Mouse (Mus musculus) adrenal gland, adult (tissue): ENCODE measurements around the gene Litaf.

Source experiments
- DNase-seq, 2 experiments: peaks; one replicate each; pipeline ENCODE4 v3.0.0; 2022 to 2023; ENCODE audit warnings: low spot score in 1 of 2; ENCODE audit not compliant: inconsistent age in 2 of 2

Gene Litaf

DNA sequence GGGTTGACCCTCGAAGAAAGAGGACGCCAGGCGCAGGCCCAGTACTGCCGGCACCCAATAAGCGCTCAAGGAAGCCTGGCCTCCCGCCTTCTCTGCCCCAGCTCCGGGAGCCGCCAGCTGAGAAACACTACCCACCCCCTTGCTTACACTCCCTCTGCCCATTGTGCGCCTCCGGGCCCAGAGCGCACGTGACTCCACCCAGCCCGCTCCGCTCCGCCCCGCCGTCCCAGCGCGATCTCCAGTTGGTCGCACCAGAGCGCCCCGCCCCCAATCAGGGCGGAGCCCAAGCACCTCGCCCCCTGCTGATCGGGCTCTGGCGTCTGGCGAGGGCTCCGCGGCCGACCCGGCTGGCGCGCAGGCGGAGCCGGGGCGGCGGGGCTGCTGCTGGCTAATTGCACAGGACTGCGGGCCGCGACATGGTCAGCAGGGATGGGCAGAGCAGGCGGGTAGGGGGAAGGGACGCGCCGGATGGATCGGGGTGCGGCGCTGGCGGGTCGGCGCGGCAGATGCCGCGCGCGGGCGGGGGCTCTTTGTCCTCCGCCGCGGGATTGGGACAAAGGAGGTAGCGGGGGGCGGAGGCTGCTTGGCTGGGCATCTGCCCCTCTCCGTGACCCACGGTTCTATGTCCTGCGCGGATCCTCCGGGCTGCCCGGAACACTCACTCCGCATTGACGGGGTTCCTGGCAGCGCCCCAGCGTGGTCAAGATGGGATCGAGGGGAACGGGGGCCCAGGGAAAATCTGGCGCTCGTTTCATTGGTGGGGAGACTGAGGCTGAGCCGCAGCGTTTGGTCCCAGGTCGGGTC, at the start of gene Litaf:
Gene Litaf, minus strand, starts transcription at position 129 of the 804 bp plus-strand sequence.
- peak; percentile 98 for DNase-seq

DNA sequence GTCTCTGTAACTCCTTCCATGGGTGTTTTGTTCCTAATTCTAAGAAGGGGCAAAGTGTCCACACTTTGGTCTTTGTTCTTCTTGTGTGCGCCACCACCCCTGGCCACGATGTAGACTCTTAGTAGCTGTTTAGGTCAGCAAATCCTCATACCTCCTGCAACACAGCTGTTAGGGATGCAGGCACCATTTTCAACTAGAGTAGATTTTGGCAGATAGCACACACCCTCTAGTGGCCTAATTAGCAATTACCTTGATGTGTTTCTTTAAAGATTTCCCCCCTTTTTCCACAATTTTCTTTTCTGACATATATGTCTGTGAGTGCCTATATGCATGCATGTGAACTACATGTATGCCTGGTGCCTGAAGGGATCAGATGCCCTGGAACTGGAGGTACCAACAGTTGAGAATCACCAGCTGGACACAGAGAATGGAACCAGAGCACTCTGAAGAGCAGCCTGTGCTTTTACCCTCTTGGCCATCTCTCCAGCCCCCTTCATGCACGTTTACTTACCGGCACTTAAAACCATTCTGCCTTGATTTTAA, 43.3 kb upstream of the Litaf start:
- DNase-seq, result peak in 1 of 2 experiments; percentile 54

- no peak for DNase-seq
Measured at GRCm38 (mm10) chr16:11104905-11105304, 38.9 kb upstream of the Litaf start.

DNA sequence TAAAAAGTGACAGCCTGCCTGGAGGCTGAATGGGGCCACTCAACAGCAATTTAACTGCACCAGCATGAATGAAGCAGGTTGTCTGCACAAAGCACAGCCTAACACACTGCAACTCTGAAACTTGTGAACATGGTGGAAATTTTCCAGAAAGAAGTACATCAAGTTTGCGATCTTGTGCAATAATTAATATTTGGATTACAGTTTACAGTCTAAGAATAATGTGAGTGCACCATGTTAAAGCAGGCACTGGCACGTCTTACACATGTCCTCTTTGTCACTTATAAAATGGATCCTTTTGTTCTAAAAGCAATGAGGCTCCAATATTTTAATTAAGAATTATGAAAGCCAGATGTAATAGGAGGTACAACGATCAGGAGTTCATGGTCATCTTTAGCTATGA, 31.3 kb upstream of the Litaf start:
- DNase-seq, result no peak

- no peak for DNase-seq
Measured at GRCm38 (mm10) chr16:11093717-11094386, 27.9 kb upstream of the Litaf start.

DNA sequence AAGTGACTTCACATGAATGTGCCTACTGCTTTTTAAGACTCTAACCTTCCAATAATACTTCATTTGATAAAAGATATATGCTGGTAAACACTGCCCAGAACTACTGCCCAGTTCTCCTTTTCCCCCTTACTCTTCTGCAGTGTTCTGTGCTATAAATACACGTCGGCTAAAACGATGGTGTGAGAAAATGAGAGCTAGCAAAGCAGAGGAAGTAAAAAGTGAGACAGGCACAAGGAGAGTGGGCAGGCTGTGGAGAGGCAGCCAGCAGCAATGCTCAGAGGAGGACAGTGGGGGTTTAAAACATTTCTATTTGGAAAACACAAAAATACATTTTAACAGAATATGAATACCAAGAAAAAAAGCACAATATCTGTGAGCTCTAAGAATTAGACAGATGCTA, 26.6 kb upstream of the Litaf start:
- DNase-seq, result no peak

DNA sequence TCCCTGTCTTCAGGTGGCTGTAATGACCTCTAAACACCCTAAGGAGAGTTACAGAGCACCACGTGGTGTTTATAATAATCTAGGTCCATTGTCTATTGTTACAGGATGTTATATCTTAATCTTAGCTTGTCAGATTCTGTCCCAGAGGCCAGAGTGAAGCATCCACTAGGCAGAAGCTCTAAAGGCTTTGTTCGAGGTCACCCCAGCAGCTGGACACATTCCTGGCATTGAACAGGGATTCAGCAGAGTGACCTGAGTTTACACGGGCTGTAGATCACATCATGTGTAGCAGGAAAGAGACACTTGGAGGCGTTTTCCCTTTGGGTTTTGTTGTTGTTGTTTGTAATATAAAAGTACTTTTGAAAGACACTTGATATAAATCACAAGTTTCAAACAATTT, 26.1 kb upstream of the Litaf start:
- peak in 1 of 2 experiments; percentile 67 for DNase-seq

DNA sequence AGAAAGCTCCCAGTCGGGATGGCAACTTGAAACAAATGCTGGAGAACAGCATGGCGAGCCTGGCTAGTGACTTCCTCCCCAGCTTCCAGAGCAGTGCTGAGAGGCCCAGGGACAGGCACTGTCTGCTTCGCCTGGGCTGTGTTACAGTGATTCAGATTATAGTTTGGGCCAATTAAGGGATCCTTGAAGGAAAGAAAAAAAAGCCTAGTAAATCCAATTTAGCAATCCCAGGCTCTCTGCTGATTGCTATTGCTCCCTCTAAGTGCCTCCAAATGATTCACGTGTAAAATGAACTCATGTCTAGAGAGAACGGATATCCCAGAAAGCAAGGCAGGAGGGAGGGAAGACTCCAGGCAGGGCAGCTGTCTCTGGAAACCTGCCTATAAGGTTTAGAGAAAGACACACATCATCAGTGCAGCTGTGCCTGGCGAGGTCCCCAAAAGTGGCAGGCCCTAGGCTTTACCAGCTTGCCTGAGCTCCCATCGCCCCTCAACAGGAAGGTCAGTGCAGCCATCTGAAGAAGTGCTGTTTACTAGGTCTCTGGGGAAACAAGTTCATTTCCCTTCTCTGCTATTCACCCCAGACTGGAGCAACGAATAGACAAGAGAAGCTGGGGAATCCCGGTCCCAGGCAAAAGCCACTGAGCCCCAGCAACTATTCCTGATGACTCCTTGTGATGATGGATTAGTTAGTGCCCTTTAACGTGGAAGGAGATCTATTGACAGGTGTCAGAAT, 25.0 kb upstream of the Litaf start:
- no peak for DNase-seq

DNA sequence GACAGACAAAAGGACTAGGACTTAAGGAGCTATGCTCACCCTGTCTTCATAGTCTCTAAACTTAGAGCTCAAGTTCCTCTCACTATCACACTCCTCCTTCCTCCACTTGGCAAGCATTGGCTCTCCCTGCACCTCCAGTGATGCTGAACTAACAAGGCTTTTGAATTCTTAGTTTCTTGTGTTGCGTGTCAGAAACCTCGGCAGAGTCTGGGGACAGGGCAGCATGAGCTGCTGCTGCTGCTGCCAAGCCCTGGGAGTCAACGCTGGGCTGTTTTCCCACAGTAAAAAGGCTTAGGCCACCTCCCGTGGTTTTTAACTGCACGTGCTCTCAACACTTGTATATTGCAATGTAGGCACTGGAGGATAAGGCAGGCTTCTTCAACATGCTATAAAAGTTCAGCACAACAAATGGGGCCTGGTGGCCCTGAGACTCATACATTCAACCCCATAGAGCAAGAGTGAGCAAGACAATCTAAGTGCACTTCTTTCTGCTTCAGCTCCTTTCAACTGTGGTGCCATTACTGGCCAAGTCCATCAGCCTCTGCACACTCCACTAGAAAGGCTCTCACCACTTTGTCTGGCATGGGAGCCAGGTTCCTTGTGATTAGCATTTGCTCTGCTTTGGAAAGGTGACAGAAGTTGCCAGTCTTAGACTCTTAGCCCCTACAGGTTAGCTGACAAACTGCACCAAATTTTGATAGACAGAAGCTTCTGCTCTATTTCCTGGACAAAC, 21.1 kb upstream of the Litaf start:
- DNase-seq, result no peak

GRCm38 (mm10) chr16:11086299-11086698, 20.3 kb upstream of the Litaf start:
- no peak for DNase-seq

DNA sequence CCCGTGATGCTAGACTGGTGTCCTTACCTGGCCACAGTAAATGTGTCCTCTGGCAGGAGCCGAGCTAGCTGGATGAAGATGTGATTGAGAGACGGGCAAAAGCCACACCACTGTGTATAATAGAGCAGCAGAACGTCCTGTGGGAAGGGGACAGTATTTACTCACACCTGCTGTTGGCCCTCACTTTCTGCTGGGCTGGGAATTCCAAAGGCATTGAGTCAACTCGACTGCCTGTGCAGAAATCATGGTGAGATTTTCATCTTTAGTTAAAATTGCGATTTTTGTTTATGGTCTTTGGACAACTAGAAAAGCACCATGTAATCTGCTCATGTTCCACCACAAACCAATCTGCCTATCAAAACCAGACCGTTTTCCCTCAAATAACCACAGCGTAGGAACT, 18.2 kb upstream of the Litaf start:
- DNase-seq, result no peak

DNA sequence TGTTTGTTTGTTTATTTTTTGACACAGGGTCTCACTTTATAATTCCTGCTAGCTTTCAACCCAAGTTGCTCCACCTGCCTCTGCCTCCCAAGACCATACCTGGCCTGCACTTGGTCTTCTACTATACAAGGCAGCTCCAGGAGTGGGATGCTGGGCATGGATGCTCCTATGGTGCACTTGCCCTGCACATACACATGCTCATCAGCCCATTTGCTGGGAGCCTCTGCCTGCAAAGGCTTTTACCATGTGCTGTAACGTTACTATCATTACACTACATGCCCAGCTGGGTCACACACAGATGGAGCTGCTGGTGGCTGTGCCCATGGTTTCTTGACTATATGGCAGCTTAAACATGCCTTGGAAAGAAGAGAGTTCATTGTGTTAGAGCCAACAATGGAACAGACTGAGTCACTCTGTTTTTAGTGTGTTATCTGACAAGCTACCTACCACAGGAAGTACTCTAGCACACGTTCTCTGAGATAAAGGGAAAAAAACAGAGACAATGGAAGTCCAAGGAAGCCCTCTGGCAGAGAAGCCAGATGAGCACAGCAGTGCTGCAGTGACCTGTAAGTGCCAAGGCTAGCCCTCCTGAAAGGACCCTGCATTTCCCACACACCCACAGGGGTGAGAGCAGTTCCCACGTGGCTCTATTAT, 12.4 kb upstream of the Litaf start:
- no peak for DNase-seq

DNA sequence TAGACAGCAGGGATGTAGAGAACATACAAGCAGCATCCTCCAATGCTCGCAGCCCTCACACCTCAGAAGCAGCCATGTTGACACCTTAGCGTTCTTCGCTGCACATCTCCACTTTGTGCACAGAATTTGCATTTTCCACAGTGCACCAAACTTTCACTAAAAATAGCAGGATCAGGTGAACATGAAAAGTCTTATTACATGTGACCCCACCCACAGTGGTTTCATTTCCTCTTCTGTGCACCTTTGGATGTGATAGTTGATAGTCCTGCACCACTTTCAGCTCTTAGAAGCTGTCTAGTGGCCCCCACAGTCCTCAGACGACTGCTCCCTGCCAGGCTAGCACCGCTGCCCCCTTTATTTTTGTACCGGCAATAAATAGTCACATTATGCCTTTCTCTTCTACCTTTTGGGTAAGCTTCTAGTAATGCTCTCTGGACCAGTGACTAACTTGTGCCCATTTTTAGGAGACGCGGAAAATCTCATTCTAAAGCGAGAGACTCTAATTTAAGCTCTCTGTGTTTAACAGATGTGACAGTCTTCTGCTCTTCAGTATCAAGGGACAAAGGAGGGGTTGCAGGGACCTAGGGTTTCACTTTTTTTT, 11.7 kb upstream of the Litaf start:
- DNase-seq, result no peak

GRCm38 (mm10) chr16:11073060-11073459, 7.1 kb upstream of the Litaf start:
- peak in 1 of 2 experiments; percentile 66 for DNase-seq

DNA sequence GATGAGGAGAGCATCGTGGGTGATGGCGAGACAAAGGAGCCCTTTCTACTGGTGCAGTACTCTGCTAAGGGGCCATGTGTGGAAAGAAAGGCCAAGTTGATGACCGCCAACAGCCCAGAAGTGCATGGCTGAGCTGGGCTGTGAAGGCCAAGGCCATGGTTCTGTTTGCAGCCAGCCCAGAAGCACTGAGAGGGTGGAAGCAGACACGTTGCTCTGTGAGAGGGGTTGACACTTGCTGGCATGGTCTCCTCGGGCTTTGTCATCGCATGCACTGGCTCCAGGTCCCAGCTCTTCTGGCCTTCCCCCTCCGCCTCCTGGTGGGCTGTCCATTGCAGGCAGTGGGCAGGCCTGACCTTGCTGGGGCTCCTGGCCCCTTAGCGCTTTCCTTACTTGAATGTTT, 6.5 kb upstream of the Litaf start:
- DNase-seq, result peak; percentile 61 to 83

- no peak for DNase-seq
Measured at GRCm38 (mm10) chr16:11071887-11072286, 5.9 kb upstream of the Litaf start.

DNA sequence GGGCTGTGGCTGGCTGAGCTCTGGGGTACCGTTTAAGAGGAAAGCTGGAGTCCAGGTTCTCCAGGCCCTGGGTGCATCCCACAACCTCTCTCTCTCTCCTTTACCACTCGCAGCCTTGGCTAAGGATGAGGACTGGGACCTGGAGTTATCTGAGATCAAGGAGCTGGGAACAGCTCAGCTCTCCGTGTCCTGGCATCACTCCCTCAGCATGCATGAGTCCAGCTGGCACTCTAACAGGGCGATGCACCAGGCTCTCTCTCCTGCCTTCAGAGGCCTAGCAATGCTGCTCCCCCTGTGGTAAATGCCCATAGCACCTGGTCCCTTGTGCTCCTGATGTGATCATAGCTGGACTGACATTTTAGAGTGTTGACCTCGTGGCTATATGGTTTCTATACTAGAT, 5.2 kb upstream of the Litaf start:
- DNase-seq, result no peak

- no peak for DNase-seq
Measured at GRCm38 (mm10) chr16:11069710-11070420, 3.9 kb upstream of the Litaf start.

DNA sequence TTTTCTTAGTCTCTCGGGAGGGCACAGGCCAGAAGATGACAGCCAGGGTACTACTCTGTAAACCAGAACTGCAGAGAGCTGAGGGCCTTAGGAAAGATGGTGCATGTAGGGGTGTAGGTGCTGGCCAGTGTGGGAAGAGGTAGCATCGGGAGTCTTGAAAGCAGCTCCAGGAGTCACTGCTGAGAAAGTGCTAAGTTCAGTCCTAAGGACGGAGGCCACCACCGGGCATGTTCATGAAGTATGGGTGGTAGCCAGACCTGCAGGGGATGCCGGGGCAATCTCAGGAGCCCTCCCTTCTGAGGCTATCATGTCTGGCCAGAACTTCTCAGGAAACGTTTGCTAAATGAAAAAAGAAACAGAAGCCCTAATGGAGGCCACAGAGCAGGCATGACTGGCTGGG, 3.3 kb upstream of the Litaf start:
- no peak for DNase-seq
